Mouse (Mus musculus) myocyte (in vitro differentiated cells): ENCODE measurements around the gene Adcyap1r1.

Experiments
- CEBPB ChIP-seq: IDR thresholded peaks from 2 replicates; pipeline ENCODE4 v1.6.1; 2011; ENCODE audit warnings: mild to moderate bottlenecking, moderate library complexity; ENCODE audit not compliant: poor library complexity, insufficient read depth, severe bottlenecking
- E2F4 ChIP-seq: IDR thresholded peaks from one replicate; pipeline ENCODE4 v1.6.1; 2011; ENCODE audit warnings: mild to moderate bottlenecking, control low read depth, moderate library complexity; ENCODE audit not compliant: insufficient read depth
- MAX ChIP-seq: IDR thresholded peaks from one replicate; pipeline ENCODE4 v1.6.1; 2011; ENCODE audit warnings: low read depth, mild to moderate bottlenecking, control low read depth
- MYOG ChIP-seq, 3 experiments: IDR thresholded peaks; one replicate each; pipeline ENCODE4 v1.6.1; 2011; ENCODE audit warnings: control low read depth in 2 of 3, low read depth in 2 of 3, mild to moderate bottlenecking in 2 of 3; ENCODE audit not compliant: insufficient read length in 2 of 3, control insufficient read depth in 1 of 3, insufficient read depth in 1 of 3
- POLR2A ChIP-seq: IDR thresholded peaks from one replicate; pipeline ENCODE4 v1.6.1; 2011; ENCODE audit warnings: low read depth, mild to moderate bottlenecking, control low read depth, moderate library complexity; ENCODE audit not compliant: insufficient read length
- POLR2AphosphoS2 ChIP-seq: IDR thresholded peaks from one replicate; pipeline ENCODE4 v1.6.1; 2011; ENCODE audit warnings: low read depth, control low read depth; ENCODE audit not compliant: insufficient read length
- REST ChIP-seq: IDR thresholded peaks from one replicate; pipeline ENCODE4 v1.6.1; 2011; ENCODE audit warnings: mild to moderate bottlenecking, control low read depth, moderate library complexity; ENCODE audit not compliant: insufficient read depth, insufficient read length
- SRF ChIP-seq: IDR thresholded peaks from one replicate; pipeline ENCODE4 v1.6.1; 2011; ENCODE audit warnings: low read depth; ENCODE audit not compliant: control insufficient read depth, insufficient read length
- TCF12 ChIP-seq: IDR thresholded peaks from one replicate; pipeline ENCODE4 v1.6.1; 2011; ENCODE audit warnings: mild to moderate bottlenecking, control low read depth; ENCODE audit not compliant: poor library complexity, insufficient read depth, severe bottlenecking
- TCF3 ChIP-seq: IDR thresholded peaks from one replicate; pipeline ENCODE4 v1.6.1; 2011; ENCODE audit warnings: low read depth, control low read depth; ENCODE audit not compliant: insufficient read length
- USF1 ChIP-seq: IDR thresholded peaks from one replicate; pipeline ENCODE4 v1.6.1; 2011; ENCODE audit warnings: low read depth, mild to moderate bottlenecking, control low read depth, moderate library complexity

DNA sequence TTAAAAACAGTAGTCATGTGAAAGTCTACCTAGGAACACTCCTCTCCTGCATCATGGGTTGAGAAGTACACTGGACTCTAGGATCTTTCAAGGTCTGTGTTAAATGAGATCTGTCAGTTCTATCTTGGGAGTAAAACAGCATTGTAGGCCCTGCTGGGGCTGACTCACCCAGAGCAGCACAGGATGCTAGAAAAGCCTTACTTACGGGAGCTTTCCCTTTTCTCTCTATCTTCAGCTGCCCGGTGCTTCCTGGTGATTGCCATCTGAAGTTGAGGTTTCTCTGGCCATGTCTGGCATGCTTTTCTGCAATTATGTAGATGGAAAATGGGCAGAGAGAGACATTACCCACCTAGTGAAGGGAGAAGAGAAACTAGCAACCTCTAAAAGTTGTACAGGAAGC is 84.7 kb downstream of the Adcyap1r1 start:
- no peak for TF ChIP-seq POLR2A
- TF ChIP-seq MAX, result no peak
- no peak for TF ChIP-seq E2F4
- no peak for TF ChIP-seq POLR2AphosphoS2
- no peak for TF ChIP-seq TCF3
- no peak for TF ChIP-seq MYOG (IDR thresholded peaks at IDR 0.05; ENCODE audit: control insufficient read depth in 1 of 3, insufficient read depth in 1 of 3, insufficient read length in 2 of 3, low read depth in 2 of 3)
- TF ChIP-seq CEBPB, result no peak
- no peak for TF ChIP-seq TCF12
- no peak for TF ChIP-seq USF1
- no peak for TF ChIP-seq SRF
- TF ChIP-seq REST, result no peak
